Mouse (Mus musculus) midbrain, embryonic 13.5 days (tissue): ENCODE measurements around the gene Ptch1. TPM values are rescaled to one million over a fixed set of nuclear protein-coding genes. Genes with fewer than 3 reads are reported as not detected.

Experiments
- polyA plus RNA-seq: library from polyadenylated mRNA; unstranded; fragments of >200 nt; fragmentation: Nextera tagmentation; extraction: Ambion mirVana; gene quantifications from 2 replicates; pipeline ENCODE4 v1.2.1, GENCODE M21; 2015

Gene Ptch1
- polyA plus RNA-seq, 1 experiment from 2014 or later, result 16.0 TPM

Other genes starting within 250 kb of the Ptch1 start
- 17.6 and 19.7 TPM in 2 replicates for gene Fancc, start 76.3 kb downstream of the Ptch1 start, polyA plus RNA-seq
- 16.7 and 18.3 TPM in 2 replicates for gene Ercc6l2, start 241.6 kb upstream of the Ptch1 start, polyA plus RNA-seq